Mouse (Mus musculus) heart, adult 10 weeks (tissue): ENCODE data around the gene Gk5. TPM values are rescaled to one million over a fixed set of nuclear protein-coding genes. Genes with fewer than 3 reads are reported as not detected.

Experiments
- polyA plus RNA-seq: library from polyadenylated mRNA; stranded (reverse); fragments of 350-450 nt; fragmentation: Illumina TruSeq; extraction: RNeasy Lipid Tissue Mini Kit (QIAGEN cat#74804); gene quantifications from one replicate; pipeline ENCODE4 v1.2.3, GENCODE M21; 2014; ENCODE audit warnings: low read depth, low replicate concordance

The Gk5 gene
- polyA plus RNA-seq, result 3.4 TPM

GRCm38 (mm10) chr9:96118861-96119772 is at the start of gene Gk5:
Gene Gk5, plus strand, starts transcription at chr9:96119362.

GRCm38 (mm10) chr9:96195885-96196622 is 76.9 kb downstream of the Gk5 start, which contains the start of gene Tfdp2:
Gene Tfdp2, plus strand, starts transcription at chr9:96196275.

Other genes starting within 250 kb of the Gk5 start
- gene Xrn1, start 164.6 kb upstream of the Gk5 start, polyA plus RNA-seq, result 8.5 TPM
- gene Tfdp2, start 76.9 kb downstream of the Gk5 start, polyA plus RNA-seq, result 50.9 TPM
- 63.4 TPM for gene Atp1b3, start 245.1 kb downstream of the Gk5 start, polyA plus RNA-seq